Mouse (Mus musculus) monocyte, adult 5-6 weeks (primary cell): ENCODE measurements around the gene Coro2b. TPM values are rescaled to one million over a fixed set of nuclear protein-coding genes. Genes with fewer than 3 reads are reported as not detected.

Experiments
- ATAC-seq: fragments of 153-309, 156-312 bp; replicated peaks from 2 replicates; pipeline ENCODE4 v1.8.0; 2017; ENCODE audit warnings: mild to moderate bottlenecking; ENCODE audit not compliant: low TSS enrichment, insufficient number of reproducible peaks, severe bottlenecking, poor library complexity, low FRiP score
- total RNA-seq: library from RNA; stranded (forward); fragments of 200-1000, 200-491, 200-594 nt; gene quantifications from 3 replicates; pipeline ENCODE4 v1.2.3, GENCODE M21; 2017

Coro2b gene
- total RNA-seq, 1 experiment from 2014 or later, result not detected

DNA sequence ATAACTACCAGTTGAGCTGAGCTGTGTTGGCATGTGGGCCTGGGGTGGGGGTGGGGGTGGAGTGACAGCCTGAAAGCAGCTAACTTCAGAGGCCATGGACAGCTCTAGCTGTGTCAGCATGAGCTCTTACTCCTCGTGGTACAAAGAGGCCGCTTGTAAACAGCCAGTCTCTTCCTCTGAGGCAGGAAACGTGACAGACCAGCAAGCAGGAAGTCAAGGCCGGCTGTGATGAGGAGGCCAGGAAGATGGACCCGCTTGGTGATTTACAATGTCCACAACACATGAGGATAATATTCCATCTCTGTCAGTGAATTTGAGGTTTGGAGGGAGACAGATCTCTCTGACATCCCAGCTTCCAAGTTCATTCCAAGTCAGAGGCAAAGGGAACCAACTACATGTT, 111.6 kb downstream of the Coro2b start:
- ATAC-seq, result no peak

DNA sequence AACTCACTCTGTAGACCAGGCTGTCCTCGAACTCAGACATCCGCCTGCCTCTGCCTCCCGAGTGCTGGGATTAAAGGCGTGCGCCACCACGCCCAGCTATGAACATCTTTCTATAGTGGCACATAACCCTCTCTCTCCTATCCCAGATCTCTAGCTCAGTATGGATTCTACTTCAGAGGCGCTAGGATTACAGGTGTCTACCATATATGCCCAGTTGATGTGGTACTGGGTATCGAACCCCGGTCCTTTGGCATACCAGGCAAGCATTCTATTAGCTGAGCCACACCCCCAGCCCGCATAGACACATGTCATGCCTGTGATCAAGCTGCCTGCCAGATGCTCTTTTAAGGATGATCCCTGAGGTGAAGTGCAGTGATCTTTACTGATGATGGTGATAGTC, 113.0 kb downstream of the Coro2b start:
- ATAC-seq, result no peak

DNA sequence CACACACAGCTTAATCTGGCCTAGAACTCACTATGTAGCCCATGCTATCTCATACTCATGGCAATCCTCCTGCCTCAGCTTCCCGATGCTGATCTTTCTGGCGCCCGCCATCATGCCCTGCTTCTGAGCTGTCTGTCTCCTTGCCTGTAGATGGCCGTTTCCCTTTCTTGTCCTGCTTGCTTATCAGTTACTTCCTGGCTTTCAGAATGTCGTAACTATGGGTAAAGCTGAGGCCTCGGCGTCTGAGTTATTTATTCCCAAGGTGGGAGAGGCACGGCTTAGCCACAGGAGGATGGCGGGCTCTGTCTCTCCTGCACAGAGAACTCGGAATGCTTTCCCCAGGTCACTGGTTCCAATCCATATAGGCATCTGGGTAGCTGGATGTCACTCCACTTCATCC, 113.9 kb downstream of the Coro2b start:
- no peak for ATAC-seq

DNA sequence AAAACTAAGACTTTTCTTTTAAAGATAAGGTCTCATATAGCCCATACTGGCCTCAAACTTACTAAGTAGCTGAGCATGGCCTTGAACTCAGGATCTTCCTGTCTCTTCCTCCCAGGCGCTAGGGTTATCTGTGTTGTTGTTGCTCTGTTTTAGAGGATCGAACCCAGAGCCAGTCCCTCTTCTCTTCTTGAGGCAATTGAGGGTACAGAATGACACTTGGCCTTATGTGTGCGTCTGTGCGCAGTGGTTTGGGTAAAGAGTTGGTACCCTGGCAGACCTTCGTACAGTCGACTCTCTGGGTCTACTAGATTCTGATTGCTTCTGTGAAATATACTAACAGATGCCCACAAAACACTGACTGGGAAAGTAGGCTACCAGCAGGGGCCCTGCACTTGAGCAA, 114.9 kb downstream of the Coro2b start:
- no peak for ATAC-seq

DNA sequence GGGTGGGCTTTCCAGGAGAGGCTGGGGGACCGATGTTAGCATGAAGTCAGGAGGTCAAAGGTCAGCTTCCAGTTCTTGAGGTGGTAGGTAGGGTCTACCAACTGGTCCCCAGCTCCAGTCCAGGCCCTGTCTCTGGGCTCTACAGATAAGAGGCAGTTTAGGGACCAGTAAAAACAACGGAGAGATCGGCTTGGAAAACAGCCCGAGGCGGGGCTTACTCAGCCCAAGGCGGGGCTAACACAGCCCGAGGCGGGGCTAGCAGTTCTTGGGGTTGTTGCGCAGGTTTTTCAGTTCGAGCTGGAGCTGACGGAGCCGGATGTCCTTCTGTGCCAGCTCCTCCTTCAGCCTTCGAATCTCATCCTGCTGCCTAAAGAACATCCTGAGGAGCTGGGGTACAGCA, 115.8 kb downstream of the Coro2b start:
- ATAC-seq, result peak; percentile 57; the same call in 1 of the 2 replicates

DNA sequence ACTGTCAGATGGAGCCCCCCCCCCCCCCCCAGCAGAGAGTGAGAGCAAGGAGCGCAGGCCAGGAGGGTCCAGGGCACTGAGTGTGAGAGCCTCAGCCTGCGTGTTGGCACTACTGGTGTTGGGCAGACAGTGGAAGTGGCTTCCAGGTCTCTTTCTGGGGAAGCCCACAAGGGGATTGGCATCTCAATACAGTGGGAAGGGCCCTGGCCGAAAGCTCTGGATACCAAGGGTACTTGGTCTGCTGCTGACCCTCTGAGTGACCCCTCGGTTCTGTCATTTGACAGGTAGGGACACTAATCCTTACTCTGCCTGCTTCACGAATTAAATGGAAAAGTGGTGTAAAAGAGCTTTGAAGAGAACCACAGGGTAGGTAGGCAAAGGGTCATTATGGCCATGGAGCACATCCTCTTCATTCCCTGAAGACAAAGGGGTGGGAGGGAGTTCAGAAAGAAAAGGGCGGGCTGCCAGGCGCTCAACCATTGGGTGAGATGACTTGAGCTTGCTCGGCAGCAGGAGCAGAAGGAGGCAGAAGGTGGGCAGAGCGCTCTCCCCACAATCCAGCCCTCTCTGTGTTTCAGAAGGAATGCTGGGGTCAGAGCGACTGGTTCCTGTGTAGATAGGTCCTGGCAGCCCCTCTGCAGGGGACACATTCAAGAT, 116.5 kb downstream of the Coro2b start:
- ATAC-seq, result no peak

DNA sequence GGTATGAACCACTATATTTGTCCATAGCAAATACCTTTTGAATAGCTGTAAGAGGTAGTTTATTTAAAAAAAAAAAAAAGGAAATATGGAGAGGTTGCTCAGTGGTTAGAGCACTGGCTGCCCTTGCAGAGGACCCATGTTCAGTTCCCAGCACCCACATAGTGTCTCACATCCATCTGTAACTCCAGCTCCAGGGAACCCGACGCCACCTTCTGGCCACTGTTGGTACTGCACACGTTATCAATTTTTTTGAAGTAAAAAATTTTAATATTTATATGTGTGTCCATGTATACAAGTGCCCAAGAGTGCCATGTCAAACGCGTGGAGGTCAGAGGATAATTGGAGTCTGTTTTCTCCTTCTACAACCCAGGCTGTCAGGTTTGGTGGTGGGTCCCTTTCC, 118.1 kb downstream of the Coro2b start:
- ATAC-seq, result no peak

DNA sequence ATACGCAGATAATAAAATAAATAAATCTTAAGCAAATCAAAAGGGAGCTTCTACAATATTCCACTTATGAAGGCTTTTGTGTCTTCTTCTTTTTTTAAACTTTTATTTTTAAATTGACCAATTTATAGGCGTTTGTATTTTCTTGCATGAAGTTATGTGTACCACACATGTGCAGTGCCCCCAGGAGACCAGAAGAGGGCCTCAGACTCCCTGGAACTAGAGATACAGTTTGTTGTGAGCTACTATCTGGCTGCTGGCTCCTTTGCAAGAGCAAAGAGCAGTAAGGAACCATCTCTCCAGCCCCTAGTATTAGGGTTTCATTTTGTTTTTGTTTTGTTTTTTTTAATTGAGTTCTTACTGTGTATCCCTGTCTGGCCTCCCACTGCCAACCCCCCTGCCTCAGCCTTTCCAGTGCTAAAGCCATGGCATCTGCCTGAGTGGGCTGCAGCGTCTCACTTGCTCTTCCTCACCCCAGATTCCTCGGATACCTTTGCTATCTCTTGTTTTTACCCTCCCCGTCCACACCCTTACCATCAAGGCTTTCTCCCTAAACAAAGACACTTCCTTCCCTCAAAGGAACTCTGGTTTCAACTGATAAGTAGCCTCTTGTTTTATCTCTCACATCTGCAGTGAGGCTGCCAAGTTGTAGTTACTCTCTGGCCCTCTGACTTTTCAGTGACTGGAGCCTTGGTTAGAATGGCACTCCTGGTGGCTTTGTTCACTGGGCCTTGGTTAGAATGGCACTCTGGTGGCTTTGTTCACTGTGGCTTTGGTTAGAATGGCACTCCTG, 129.3 kb downstream of the Coro2b start:
- no peak for ATAC-seq

DNA sequence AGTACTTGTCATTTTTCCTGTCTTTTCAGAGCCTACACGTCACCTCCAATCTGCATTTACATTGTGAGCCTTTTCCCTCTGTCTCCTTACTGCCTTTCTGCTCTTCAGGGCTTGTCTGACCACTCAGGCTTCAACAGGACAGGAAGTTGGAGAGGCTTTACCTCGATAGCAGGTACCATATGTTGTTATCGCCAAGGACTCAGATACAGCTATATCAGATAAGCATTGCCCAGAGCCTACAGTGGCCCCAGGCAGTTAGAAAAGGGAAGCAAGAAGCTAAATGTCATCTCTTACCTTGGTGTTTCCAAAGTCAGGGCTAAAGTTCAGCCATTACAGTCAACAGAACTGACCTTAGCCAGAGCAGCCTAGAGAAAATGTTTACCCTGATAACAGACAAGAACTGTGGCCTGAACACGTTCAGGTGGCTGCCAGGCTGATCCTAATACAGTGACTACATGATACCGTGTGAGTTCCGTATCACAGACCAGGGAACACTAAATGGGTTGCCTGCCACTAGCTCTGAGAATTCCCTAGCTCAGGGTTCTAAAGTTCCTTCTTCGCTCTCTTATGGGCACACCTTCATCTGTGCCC, 130.3 kb downstream of the Coro2b start:
- no peak for ATAC-seq

DNA sequence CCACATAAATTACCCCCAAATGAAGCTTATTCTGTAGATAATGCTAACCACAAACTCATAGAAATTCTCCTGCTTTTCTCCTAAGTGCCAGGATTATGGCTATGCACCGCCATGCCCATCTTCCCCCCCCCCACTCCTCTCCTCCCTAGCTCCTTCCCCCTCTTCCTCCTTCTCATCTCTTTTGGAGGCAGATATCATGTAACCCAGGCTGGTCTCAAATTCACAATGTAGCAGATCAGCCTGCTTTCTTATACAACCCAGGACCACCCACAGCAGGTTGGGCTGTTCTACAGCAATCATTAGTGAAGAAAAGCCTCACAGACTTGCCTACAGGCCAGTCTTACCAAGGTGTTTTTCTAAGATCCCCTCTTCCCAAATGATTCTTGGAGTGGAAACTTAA, 135.3 kb downstream of the Coro2b start:
- ATAC-seq, result no peak

DNA sequence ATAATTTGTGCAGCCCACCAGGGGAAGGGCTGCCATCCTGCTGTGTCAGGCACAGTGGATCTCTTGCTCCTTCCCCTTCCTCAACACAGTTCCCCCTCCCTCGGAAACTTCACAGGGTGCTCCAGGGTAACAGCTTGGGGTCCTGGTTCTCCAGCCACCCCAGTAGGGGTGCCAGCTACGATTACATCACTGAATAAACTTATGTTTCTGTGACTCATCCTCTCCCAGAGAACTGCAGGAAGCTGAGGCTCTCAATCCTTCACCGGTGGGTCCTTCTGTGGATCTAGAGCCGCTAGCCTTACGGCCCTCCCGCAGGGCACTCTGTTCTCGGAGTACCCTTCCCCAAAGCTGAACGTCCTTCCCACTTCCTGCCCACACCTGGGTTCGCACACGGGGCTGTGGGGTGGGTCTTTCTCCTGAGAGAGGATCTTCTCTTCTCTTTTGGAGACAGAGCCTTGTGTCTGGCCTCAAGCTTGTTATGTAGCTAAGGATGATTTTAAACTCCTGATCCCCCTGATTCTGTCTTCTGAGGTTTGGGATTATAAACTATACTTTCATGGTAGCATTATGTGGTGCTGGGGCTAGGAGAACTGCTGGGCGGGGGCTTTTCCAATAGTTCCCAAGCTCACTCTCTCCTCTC, 136.2 kb downstream of the Coro2b start:
- ATAC-seq, result no peak

DNA sequence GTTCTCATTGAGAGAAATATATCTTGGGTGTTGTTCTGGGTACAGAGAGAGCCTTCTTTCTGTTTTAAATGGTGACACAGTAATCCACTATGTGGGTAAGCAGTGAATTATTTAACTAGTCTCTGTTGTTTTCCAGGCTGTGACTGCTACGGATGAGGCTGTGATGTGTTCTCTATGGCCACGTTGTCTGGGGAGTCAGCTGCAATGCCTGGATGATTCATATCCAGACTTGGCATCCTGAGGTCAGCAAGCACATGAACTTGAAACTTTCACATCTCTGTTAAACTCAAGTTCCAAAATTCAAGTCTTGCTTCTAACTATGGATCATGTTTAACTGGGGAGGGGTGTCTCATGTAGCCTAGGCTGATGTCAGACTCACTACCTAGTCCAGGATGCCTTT, 142.7 kb downstream of the Coro2b start:
- ATAC-seq, result no peak

DNA sequence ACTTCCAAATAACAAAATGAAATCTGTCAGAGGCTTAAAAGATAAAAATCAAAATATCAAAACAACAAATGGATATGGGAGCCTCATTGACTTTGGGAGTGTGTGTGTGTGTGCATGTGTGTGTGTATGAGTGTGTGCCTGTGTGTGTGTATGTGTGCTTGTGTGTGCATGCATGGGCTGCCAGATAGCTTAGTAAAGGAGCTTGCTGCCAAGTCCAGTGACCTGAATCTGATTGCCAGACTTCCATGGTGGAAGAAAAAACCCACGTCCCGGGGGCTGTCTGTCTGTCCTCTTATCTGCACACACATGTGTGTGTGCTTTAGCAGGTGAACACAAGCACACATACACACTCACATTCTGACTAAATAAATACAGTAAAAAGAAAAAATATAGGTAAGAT, 143.3 kb downstream of the Coro2b start:
- no peak for ATAC-seq

DNA sequence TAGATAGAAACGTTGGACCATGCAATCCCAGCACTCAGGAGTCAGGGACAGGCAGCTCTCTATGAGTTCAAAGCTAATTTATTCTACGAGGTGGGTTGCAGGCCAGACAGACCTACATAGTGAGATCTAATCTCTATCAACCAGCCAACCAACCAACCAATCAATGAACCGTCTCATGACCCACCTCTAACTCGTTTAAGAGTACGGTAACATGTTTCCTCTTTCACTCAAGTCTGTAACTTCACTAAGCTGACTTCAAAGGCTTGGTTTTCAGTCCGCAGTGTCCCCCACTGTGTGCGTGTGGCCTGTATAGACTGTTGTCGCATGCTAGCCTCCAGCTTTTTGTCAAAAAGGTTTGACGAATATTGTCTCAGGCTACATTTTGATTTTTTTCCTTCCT, 147.1 kb downstream of the Coro2b start:
- ATAC-seq, result no peak

DNA sequence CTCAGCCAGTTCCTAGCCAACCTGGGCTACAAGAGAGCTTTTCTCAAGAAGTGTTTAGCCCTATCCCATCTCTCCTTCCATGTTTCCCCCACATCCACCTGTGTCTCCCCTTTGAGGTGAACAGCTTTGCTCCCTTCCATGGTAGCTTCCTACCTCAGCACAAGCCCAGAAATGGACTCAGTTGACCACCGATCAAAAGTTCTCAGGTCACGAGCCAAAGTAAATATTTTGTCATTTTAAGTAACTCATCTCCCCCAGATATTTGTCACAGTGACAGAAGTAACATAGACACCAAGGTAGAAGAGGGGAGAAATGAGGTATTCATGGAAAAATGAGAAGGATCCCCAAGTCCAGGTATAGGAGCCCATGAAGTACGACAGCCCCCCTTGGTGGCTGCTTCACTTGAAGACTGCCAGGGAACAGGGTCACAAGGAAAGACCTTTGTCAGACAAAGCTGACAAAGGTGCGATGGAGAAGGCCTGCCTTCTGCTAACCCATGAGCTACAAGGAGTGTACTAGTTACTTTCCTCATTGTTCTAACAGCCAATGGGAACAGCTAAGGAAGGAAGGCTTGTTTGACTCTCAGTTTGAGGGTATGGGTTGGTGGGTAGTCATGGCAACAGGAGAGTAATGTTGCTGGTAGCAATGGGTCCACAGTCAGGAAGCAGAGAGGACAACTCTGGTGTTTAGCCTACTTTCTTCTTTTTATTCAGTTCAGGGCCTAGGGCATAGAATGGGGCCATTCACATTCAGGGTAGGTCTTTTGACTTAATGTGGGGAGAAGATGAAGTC, 150.9 kb downstream of the Coro2b start:
- no peak for ATAC-seq

DNA sequence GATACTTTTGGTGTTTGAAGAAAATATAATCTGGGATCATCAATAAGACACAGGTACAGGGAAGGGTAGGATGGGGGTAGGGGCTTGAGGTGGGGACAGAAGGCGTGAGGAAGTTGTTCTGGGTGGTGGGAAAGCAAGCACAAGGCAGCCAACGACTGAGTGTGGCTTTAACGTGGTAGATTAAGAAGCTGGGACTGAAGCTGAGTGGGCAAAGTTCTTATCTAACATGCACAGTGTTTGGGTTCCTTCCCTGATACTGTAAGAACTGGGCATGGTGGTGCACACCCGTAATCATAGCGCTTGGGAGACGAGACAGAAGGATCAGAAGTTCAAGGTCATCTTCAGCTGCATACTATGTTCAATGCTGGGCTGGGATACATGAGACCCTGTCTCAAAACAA, 151.8 kb downstream of the Coro2b start:
- no peak for ATAC-seq

DNA sequence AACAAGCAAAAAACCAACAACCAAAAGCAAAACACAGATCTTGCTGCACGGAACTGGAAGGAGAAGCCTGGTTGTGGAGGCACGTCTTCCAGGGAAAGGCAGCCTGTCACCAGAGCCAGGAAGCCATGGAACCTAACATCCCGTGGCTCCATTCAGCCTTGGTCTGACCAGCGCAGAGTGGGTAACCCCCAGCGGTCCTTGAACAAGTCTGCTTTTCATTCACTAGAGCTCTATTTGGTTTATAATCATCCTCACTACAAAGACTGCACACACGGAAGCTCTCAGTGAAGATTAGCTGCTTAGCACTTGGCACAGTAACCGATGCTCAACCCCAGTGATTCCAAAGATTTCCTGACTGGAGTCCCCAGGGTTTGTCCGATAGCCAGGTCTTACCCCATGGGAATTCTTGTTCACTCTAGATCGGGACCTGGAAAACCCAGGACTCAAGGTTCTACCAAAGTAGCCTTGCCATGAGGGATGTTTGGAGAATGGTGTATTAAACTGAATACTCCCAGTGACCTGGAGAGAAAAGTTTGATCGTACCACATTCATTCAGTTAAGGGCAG, 154.2 kb downstream of the Coro2b start:
- no peak for ATAC-seq

DNA sequence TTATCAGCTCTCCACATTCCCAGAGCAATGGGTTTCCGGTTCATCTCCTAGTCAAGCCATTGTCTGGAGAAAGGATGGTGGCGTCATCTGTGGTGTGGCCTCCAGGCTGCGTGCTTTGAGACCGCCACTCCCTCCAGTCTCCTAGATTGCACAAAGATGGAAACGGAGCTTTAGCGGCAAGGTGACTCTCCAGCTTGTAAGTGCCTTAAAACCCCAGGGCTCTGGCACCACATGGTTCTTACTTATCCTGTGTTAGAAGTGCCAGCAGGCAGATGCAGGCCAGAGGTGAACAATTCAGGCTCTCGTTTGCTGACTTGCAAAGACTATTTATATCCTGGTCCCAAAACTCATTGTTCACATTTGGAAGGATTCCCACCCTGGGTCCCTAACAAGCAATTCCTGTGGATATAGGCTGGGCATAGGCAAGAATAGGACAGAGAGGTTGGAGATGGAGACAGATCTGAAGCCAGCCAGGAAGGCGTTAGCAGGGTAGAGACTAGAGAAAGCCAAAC, 155.4 kb downstream of the Coro2b start:
- ATAC-seq, result no peak
